Mouse (Mus musculus) forelimb bud, embryonic 11.5 days (tissue): Measurements from ENCODE around the gene Gm3147.
"Not testable (repeated sequence)": the region's sequence is repeated elsewhere in the genome, so short reads cannot be mapped to it uniquely, and the experiment has no call there.

Experiments
- DNase-seq: peaks from one replicate; pipeline ENCODE4 v3.0.0-alpha.2; 2012; ENCODE audit warnings: low read depth, low spot score

Gene Gm3147

GRCm38 (mm10) chr5:94616242-94616641 lies at the start of gene Gm3147:
Gene Gm3147 (minus strand): TSS chr5:94616342.
- DNase-seq, result not testable (repeated sequence)

DNA sequence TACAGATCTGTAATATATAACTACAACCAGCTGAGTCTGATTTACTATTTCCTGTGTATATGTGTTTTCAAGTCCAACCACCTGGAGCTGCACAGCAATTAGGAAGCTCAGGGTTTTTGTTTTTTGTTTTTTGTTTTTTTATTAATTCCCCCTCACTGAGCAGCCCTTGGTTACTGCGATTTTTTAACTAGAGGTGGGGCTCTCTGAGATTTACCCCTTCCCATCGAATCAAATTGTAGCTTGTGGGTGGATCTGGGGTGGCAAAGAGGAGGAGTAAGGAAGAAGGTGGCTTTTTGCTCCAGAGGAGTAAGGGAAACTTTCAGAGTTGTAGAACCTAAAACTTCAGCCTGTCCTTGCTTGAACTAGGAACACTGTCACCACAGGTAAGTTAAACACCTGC lies 31.9 kb upstream of the Gm3147 start, which contains the start of gene Gm6205:
Gene Gm6205 (plus strand): TSS at position 301 of the 400 bp plus-strand sequence.
- DNase-seq, result not testable (repeated sequence)

GRCm38 (mm10) chr5:94623679-94624078 lies 7.5 kb upstream of the Gm3147 start, which contains the start of gene Gm6509:
Gene Gm6509 (plus strand): TSS chr5:94623979.
- DNase-seq, result not testable (repeated sequence)
